Mouse (Mus musculus): ENCODE data around the gene Gss. TPM values are rescaled to one million over a fixed set of nuclear protein-coding genes. Genes with fewer than 3 reads are reported as not detected.

Gene Gss
- total and polyA plus RNA-seq, 3 experiments = 13.0 to 14.0 (median 14.0) TPM

DNA sequence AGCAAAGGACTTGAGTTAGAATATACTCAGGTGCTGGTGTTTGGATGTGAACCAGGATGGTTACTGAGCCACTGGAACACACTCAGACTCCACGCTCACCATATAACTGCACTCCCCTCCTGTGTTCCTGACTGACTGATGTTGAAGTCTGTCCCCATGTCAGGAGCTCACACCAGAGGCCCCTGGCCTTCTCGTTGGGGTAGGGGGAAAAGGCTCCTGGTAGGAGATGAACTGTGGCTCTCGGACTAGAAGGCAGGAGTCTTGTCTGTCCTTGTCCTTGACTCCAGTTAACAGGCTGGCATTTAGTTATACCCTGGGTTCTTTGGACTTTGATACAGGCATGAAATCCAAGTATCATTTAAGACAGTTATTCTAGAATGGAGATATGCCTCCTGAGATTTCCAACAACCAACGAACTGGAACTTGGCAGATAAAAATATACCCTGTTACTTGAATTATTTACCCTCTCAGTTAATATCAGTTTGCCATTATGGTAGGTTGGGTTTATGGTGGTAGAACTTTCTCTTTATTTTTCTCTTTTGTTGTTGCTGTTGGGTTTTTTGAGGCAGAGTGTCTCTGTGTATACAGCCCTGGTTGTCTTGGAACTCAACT lies 10.1 kb downstream of the Gss start:
- intact Hi-C loops (cut with DNase I) = no loop called here
- whole genome bisulfite sequencing = 76% methylated on average over 4 of the region's 4 CpGs
- TF ChIP-seq POLR2A (IDR thresholded peaks at IDR 0.05; ENCODE audit: insufficient read depth, low read depth, low read length) (no peak), EP300 (IDR thresholded peaks at IDR 0.05; ENCODE audit: insufficient read depth, low read depth, low read length) (no peak), CTCF (IDR thresholded peaks at IDR 0.05) (no peak)
- Histone ChIP-seq H3K36me3 (ENCODE audit: control insufficient read depth, insufficient read depth, low read length) (no peaks in the 10 kb centered on the region), H3K4me1 (ENCODE audit: control insufficient read depth, insufficient read depth, low read length) (no peaks in the 10 kb centered on the region), H3K79me2 (replicated peaks; ENCODE audit: control insufficient read depth, insufficient read depth, low read length) (no peaks in the 10 kb centered on the region), H3K9ac (ENCODE audit: low read depth, low read length) (no peak overlapping the region), H3K27ac (no peak overlapping the region), H3K27me3 (ENCODE audit: control insufficient read depth, insufficient read depth, low read length) (no peaks in the 10 kb centered on the region), H3K4me3 (no peak overlapping the region)
- no peak for DNase-seq

DNA sequence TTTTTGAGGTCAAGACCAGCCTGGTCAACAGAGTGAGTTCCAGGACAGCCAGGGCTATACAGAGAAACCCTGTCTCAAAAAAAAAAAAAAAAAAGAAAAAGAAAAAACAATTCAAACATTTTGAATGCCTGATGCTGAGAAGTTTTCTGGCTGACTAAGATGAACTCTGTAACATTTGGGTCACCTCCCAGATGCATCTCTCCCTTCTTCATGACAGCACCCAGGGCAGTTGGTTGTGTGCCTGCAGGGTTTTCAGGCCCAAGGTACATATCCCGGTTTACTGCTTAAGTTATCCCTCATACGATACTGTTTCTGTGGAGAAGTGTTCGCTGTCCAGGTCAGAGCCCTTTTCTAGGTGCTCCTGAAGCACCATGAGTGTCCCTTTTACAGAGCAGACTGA lies 12.3 kb downstream of the Gss start:
- Histone ChIP-seq H3K79me2 (replicated peaks; ENCODE audit: control insufficient read depth, insufficient read depth, low read length) (no peaks in the 10 kb centered on the region), H3K36me3 (ENCODE audit: control insufficient read depth, insufficient read depth, low read length) (no peaks in the 10 kb centered on the region), H3K27ac (no peak overlapping the region), H3K27me3 (ENCODE audit: control insufficient read depth, insufficient read depth, low read length) (no peaks in the 10 kb centered on the region), H3K4me1 (ENCODE audit: control insufficient read depth, insufficient read depth, low read length) (no peaks in the 10 kb centered on the region), H3K4me3 (no peak overlapping the region), H3K9ac (ENCODE audit: low read depth, low read length) (no peak overlapping the region)
- intact Hi-C loops (cut with DNase I) = no loop called here
- WGBS = 89% methylated on average over 3 of the region's 3 CpGs
- TF ChIP-seq POLR2A (IDR thresholded peaks at IDR 0.05; ENCODE audit: insufficient read depth, low read depth, low read length) (no peak), CTCF (IDR thresholded peaks at IDR 0.05) (no peak), EP300 (IDR thresholded peaks at IDR 0.05; ENCODE audit: insufficient read depth, low read depth, low read length) (no peak)
- DNase-seq = no peak

DNA sequence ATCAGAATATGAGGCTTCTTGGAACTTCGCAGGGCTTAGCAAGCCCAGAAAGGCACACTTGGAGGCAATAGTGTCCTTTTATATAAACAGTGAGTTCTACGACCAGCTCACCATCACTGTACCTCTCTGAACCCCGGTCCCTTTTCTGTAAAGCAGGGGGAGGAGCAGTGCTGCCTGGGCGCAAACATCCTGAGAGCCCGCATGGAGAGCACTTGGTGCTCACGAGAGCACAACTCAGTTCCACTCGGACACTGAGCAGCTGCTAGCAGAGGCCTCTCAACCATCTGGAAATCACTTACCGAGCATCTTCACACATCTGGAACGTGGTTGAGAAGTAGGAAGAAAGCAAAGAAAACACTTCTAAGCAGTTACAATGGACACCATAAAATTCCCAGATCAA lies 16.0 kb downstream of the Gss start:
- Histone ChIP-seq H3K27ac (no peak overlapping the region), H3K27me3 (ENCODE audit: control insufficient read depth, insufficient read depth, low read length) (no peaks in the 10 kb centered on the region), H3K4me3 (no peak overlapping the region), H3K9ac (ENCODE audit: low read depth, low read length) (no peak overlapping the region), H3K4me1 (ENCODE audit: control insufficient read depth, insufficient read depth, low read length) (no peaks in the 10 kb centered on the region), H3K79me2 (replicated peaks; ENCODE audit: control insufficient read depth, insufficient read depth, low read length) (no peaks in the 10 kb centered on the region), H3K36me3 (ENCODE audit: control insufficient read depth, insufficient read depth, low read length) (no peaks in the 10 kb centered on the region; the same call in 1 of the 2 replicates)
- DNase-seq = no peak
- TF ChIP-seq POLR2A (IDR thresholded peaks at IDR 0.05; ENCODE audit: insufficient read depth, low read depth, low read length) (no peak), EP300 (IDR thresholded peaks at IDR 0.05; ENCODE audit: insufficient read depth, low read depth, low read length) (no peak), CTCF (IDR thresholded peaks at IDR 0.05) (no peak)
- intact Hi-C loops (cut with DNase I) = no loop called here
- WGBS = 91% methylated on average over 9 of the region's 9 CpGs

GRCm38 (mm10) chr2:155574700-155575099 lies 17.9 kb downstream of the Gss start:
- no peak for TF ChIP-seq CTCF (IDR thresholded peaks at IDR 0.05)
- TF ChIP-seq POLR2A (IDR thresholded peaks at IDR 0.05; ENCODE audit: insufficient read depth, low read depth, low read length) = no peak
- TF ChIP-seq EP300 (IDR thresholded peaks at IDR 0.05; ENCODE audit: insufficient read depth, low read depth, low read length) = no peak
- peak overlapping the region; percentile 16; the same call in 1 of the 2 replicates for H3K27ac ChIP-seq
- intact Hi-C loops (cut with DNase I) = no loop called here

DNA sequence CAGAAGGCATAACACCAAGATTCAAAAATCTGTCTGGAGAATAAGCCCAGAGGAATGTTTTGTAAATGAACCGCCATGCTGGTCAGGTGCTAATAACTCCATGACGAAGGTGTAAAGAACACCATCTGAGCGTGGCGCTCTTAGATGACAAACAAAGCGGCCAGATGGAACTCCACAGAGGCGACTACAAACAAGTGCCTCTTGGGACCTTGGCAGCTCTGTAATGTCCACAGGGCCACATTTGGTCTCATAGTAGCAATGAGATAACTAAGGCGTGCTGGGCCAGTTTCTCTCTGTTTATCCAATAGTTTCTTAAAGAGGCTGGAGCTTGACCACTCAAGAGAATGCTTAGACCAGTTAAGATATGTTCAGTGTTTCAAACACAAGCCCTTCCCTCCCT lies 18.6 kb downstream of the Gss start:
- no peak for DNase-seq
- no peak overlapping the region for H3K27ac ChIP-seq
- no peak overlapping the region for H3K4me3 ChIP-seq
- H3K79me2 ChIP-seq (replicated peaks; ENCODE audit: control insufficient read depth, insufficient read depth, low read length) = no peaks in the 10 kb centered on the region
- H3K4me1 ChIP-seq (ENCODE audit: control insufficient read depth, insufficient read depth, low read length) = no peaks in the 10 kb centered on the region
- H3K27me3 ChIP-seq (ENCODE audit: control insufficient read depth, insufficient read depth, low read length) = no peaks in the 10 kb centered on the region
- intact Hi-C loops (cut with DNase I) = no loop called here
- no peak for TF ChIP-seq CTCF (IDR thresholded peaks at IDR 0.05)
- no peaks in the 10 kb centered on the region; the same call in 1 of the 2 replicates for H3K36me3 ChIP-seq (ENCODE audit: control insufficient read depth, insufficient read depth, low read length)
- no peak overlapping the region for H3K9ac ChIP-seq (ENCODE audit: low read depth, low read length)
- 69% methylated on average over 7 of the region's 7 CpGs for WGBS

More at GRCm38 (mm10) chr2:155574700-155575099, 17.9 kb downstream of the Gss start:
- WGBS = 62% methylated on average over 4 of the region's 4 CpGs
- H3K36me3 ChIP-seq (ENCODE audit: control insufficient read depth, insufficient read depth, low read length) = no peaks in the 10 kb centered on the region; the same call in 1 of the 2 replicates
- no peaks in the 10 kb centered on the region for H3K79me2 ChIP-seq (replicated peaks; ENCODE audit: control insufficient read depth, insufficient read depth, low read length)
- H3K27me3 ChIP-seq (ENCODE audit: control insufficient read depth, insufficient read depth, low read length) = no peaks in the 10 kb centered on the region
- no peak overlapping the region for H3K4me3 ChIP-seq
- no peaks in the 10 kb centered on the region for H3K4me1 ChIP-seq (ENCODE audit: control insufficient read depth, insufficient read depth, low read length)
- DNase-seq = peak; percentile 32 to 33
- H3K9ac ChIP-seq (ENCODE audit: low read depth, low read length) = no peak overlapping the region

- Histone ChIP-seq H3K9ac (ENCODE audit: low read depth, low read length) (no peak overlapping the region), H3K27ac (no peak overlapping the region), H3K36me3 (ENCODE audit: control insufficient read depth, insufficient read depth, low read length) (no peaks in the 10 kb centered on the region; the same call in 1 of the 2 replicates), H3K27me3 (ENCODE audit: control insufficient read depth, insufficient read depth, low read length) (no peaks in the 10 kb centered on the region), H3K79me2 (replicated peaks; ENCODE audit: control insufficient read depth, insufficient read depth, low read length) (no peaks in the 10 kb centered on the region), H3K4me3 (no peak overlapping the region), H3K4me1 (ENCODE audit: control insufficient read depth, insufficient read depth, low read length) (no peaks in the 10 kb centered on the region)
- no peak for DNase-seq
- intact Hi-C loops (cut with DNase I) = no loop called here
- no peak for TF ChIP-seq POLR2A (IDR thresholded peaks at IDR 0.05; ENCODE audit: insufficient read depth, low read depth, low read length)
- TF ChIP-seq CTCF (IDR thresholded peaks at IDR 0.05) = no peak
- no peak for TF ChIP-seq EP300 (IDR thresholded peaks at IDR 0.05; ENCODE audit: insufficient read depth, low read depth, low read length)
- WGBS = 87% methylated on average over 9 of the region's 9 CpGs
Measured at GRCm38 (mm10) chr2:155573001-155573400, 19.6 kb downstream of the Gss start.
